Mouse (Mus musculus): ENCODE results near the gene Twf2. TPM values are rescaled to one million over a fixed set of nuclear protein-coding genes. Genes with fewer than 3 reads are reported as not detected.

Gene Twf2
- polyA plus RNA-seq, 1 experiment, result 69.0 TPM

GRCm38 (mm10) chr9:106231220-106231619 lies 28.3 kb downstream of the Twf2 start:
- DNase-seq, result no peak
- Histone ChIP-seq H3K4me3 (replicated peaks; ENCODE audit: extremely low read depth, low read depth, low read length) (no peak overlapping the region), H3K4me1 (ENCODE audit: control insufficient read depth, insufficient read depth, low read length) (peaks cover 25% of the 10 kb centered on the region)
- TF ChIP-seq POLR2A (IDR thresholded peaks at IDR 0.05; ENCODE audit: borderline replicate concordance, extremely low read depth, low read depth, low read length) (peak; percentile 19; the same call in 1 of the 2 replicates), CTCF (IDR thresholded peaks at IDR 0.05; ENCODE audit: insufficient read depth, low read length) (0 out of 2 replicates have a peak, but pooled peaks have one; percentile 0)
- WGBS, result 48% methylated on average over 7 of the region's 7 CpGs

GRCm38 (mm10) chr9:106231816-106232215 lies 28.9 kb downstream of the Twf2 start:
- WGBS, result 73% methylated on average over 4 of the region's 4 CpGs
- no peak overlapping the region for H3K4me3 ChIP-seq (replicated peaks; ENCODE audit: extremely low read depth, low read depth, low read length)
- peaks cover 26% of the 10 kb centered on the region for H3K4me1 ChIP-seq (ENCODE audit: control insufficient read depth, insufficient read depth, low read length)
- DNase-seq, result no peak
- TF ChIP-seq POLR2A (IDR thresholded peaks at IDR 0.05; ENCODE audit: borderline replicate concordance, extremely low read depth, low read depth, low read length), result no peak
- TF ChIP-seq CTCF (IDR thresholded peaks at IDR 0.05; ENCODE audit: insufficient read depth, low read length), result peak; percentile 21; the same call in 1 of the 2 replicates

GRCm38 (mm10) chr9:106232956-106233355 lies 30.0 kb downstream of the Twf2 start:
- Histone ChIP-seq H3K4me1 (ENCODE audit: control insufficient read depth, insufficient read depth, low read length) (peaks cover 28% of the 10 kb centered on the region), H3K4me3 (replicated peaks; ENCODE audit: extremely low read depth, low read depth, low read length) (no peak overlapping the region)
- TF ChIP-seq CTCF (IDR thresholded peaks at IDR 0.05; ENCODE audit: insufficient read depth, low read length) (no peak), POLR2A (IDR thresholded peaks at IDR 0.05; ENCODE audit: borderline replicate concordance, extremely low read depth, low read depth, low read length) (no peak)
- WGBS, result 83% methylated on average over 3 of the region's 3 CpGs
- no peak for DNase-seq

- DNase-seq, result no peak
- Histone ChIP-seq H3K4me3 (replicated peaks; ENCODE audit: extremely low read depth, low read depth, low read length) (no peak overlapping the region), H3K4me1 (ENCODE audit: control insufficient read depth, insufficient read depth, low read length) (peaks cover 26% of the 10 kb centered on the region)
- no peak for TF ChIP-seq CTCF (IDR thresholded peaks at IDR 0.05; ENCODE audit: insufficient read depth, low read length)
- no peak for TF ChIP-seq POLR2A (IDR thresholded peaks at IDR 0.05; ENCODE audit: borderline replicate concordance, extremely low read depth, low read depth, low read length)
- 81% methylated on average over 6 of the region's 6 CpGs for WGBS
These were observed 31.0 kb downstream of the Twf2 start for GRCm38 (mm10) chr9:106233953-106234352.

- H3K4me1 ChIP-seq (ENCODE audit: control insufficient read depth, insufficient read depth, low read length), result peaks cover 25% of the 10 kb centered on the region
- TF ChIP-seq CTCF (IDR thresholded peaks at IDR 0.05; ENCODE audit: insufficient read depth, low read length), result no peak
- 0 out of 2 replicates have a peak, but pooled peaks have one; percentile 47 for TF ChIP-seq POLR2A (IDR thresholded peaks at IDR 0.05; ENCODE audit: borderline replicate concordance, extremely low read depth, low read depth, low read length)
- H3K4me3 ChIP-seq (replicated peaks; ENCODE audit: extremely low read depth, low read depth, low read length), result no peak overlapping the region
- DNase-seq, result no peak
- WGBS, result 80% methylated on average over 23 of the region's 23 CpGs
These were observed 32.4 kb downstream of the Twf2 start for GRCm38 (mm10) chr9:106235194-106235830.

- TF ChIP-seq POLR2A (IDR thresholded peaks at IDR 0.05; ENCODE audit: borderline replicate concordance, extremely low read depth, low read depth, low read length), result peak; percentile 34; the same call in 1 of the 2 replicates
- no peak for TF ChIP-seq CTCF (IDR thresholded peaks at IDR 0.05; ENCODE audit: insufficient read depth, low read length)
- 79% methylated on average over 23 of the region's 23 CpGs for WGBS
- no peak overlapping the region for H3K4me3 ChIP-seq (replicated peaks; ENCODE audit: extremely low read depth, low read depth, low read length)
- no peak for DNase-seq
- peaks cover 21% of the 10 kb centered on the region for H3K4me1 ChIP-seq (ENCODE audit: control insufficient read depth, insufficient read depth, low read length)
These were observed 33.4 kb downstream of the Twf2 start for GRCm38 (mm10) chr9:106236156-106236817.

- peaks cover 16% of the 10 kb centered on the region for H3K4me1 ChIP-seq (ENCODE audit: control insufficient read depth, insufficient read depth, low read length)
- H3K4me3 ChIP-seq (replicated peaks; ENCODE audit: extremely low read depth, low read depth, low read length), result no peak overlapping the region
- WGBS, result 42% methylated on average over 3 of the region's 3 CpGs
- no peak for TF ChIP-seq POLR2A (IDR thresholded peaks at IDR 0.05; ENCODE audit: borderline replicate concordance, extremely low read depth, low read depth, low read length)
- no peak for TF ChIP-seq CTCF (IDR thresholded peaks at IDR 0.05; ENCODE audit: insufficient read depth, low read length)
- DNase-seq, result peak; percentile 65
These were observed 33.9 kb downstream of the Twf2 start for GRCm38 (mm10) chr9:106236818-106237211.

GRCm38 (mm10) chr9:106237401-106237800 lies 34.5 kb downstream of the Twf2 start:
- peaks cover 14% of the 10 kb centered on the region for H3K4me1 ChIP-seq (ENCODE audit: control insufficient read depth, insufficient read depth, low read length)
- no peak for TF ChIP-seq POLR2A (IDR thresholded peaks at IDR 0.05; ENCODE audit: borderline replicate concordance, extremely low read depth, low read depth, low read length)
- no peak for TF ChIP-seq CTCF (IDR thresholded peaks at IDR 0.05; ENCODE audit: insufficient read depth, low read length)
- no peak overlapping the region for H3K4me3 ChIP-seq (replicated peaks; ENCODE audit: extremely low read depth, low read depth, low read length)
- no peak for DNase-seq
- WGBS, result 47% methylated on average over 8 of the region's 8 CpGs

- DNase-seq, result no peak
- WGBS, result 83% methylated on average over 10 of the region's 10 CpGs
- peaks cover 17% of the 10 kb centered on the region for H3K4me1 ChIP-seq (ENCODE audit: control insufficient read depth, insufficient read depth, low read length)
- TF ChIP-seq CTCF (IDR thresholded peaks at IDR 0.05; ENCODE audit: insufficient read depth, low read length), result no peak
- TF ChIP-seq POLR2A (IDR thresholded peaks at IDR 0.05; ENCODE audit: borderline replicate concordance, extremely low read depth, low read depth, low read length), result no peak; the same call in 1 of the 2 replicates
- H3K4me3 ChIP-seq (replicated peaks; ENCODE audit: extremely low read depth, low read depth, low read length), result no peak overlapping the region
These were observed 35.0 kb downstream of the Twf2 start for GRCm38 (mm10) chr9:106237878-106238277.
